Mouse (Mus musculus) liver, postnatal 0 days (tissue): ENCODE data around the gene Itgad.

Experiments used
- CTCF ChIP-seq: sonication (generic); IDR thresholded peaks from 2 replicates; pipeline ENCODE4 v1.5.1; 2016; ENCODE audit warnings: antibody characterized with exemption, low read depth
- EP300 ChIP-seq: IDR thresholded peaks from 2 replicates; pipeline ENCODE4 v1.6.1; 2016; ENCODE audit warnings: antibody characterized with exemption, low read depth, mild to moderate bottlenecking

- TF ChIP-seq EP300 (no peak), CTCF (no peak)
Measured at GRCm38 (mm10) chr7:128219952-128220351, 65.8 kb downstream of the Itgad start.
